ENCODE assay signal across 8 mouse cellular contexts in the genomic region with DNA sequence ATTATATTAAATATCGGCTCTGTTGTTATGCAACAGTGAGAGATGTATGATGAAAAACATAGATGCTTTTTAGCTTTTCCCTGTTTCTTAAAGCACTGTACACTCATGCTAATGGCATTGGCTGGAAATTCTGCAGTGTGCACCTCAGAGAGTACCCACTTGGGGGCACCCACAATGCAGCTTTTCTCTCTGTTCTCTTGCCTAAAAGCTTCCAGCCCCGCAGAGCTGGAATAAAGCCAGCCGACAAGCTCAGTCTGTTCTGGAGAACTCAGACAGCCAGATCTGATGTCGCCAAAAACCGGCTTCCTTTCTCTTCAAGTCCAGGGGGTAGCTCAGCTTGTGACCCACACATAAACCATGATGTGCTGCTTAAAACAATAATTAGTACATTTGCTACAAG. TPM values are rescaled to one million over a fixed set of nuclear protein-coding genes. Genes with fewer than 3 reads are reported as not detected.
DNase-seq lines count a peak whose midpoint lies in the region; ATAC-seq and TF ChIP-seq lines count a peak whose summit lies in the region.

No protein-coding gene starts in this region.

- TF ChIP-seq CTCF in heart, adult 2 months (IDR thresholded peaks at IDR 0.05): peak; percentile 33
- TF ChIP-seq CTCF in kidney, adult 2 months (conservative IDR thresholded peaks at IDR 0.05; ENCODE audit: insufficient read depth, insufficient read length, low read depth, low read length): peak; percentile 67

- H3K4me3 ChIP-seq in heart, adult 2 months: no peak overlapping the region
- H3K4me3 ChIP-seq in kidney, adult 2 months (ENCODE audit: insufficient read depth, low read depth, low read length): no peak overlapping the region
- no peak overlapping the region for H3K4me3 ChIP-seq in midbrain, embryonic 15.5 days
- no peak overlapping the region for H3K4me3 ChIP-seq in stomach, embryonic 16.5 days (replicated peaks; ENCODE audit: low read length)

- no peak overlapping the region for H3K27ac ChIP-seq in heart, adult 2 months
- H3K27ac ChIP-seq in kidney, adult 2 months (ENCODE audit: insufficient read depth, low read depth, low read length): no peak overlapping the region
- H3K27ac ChIP-seq in midbrain, embryonic 15.5 days: no peak overlapping the region
- H3K27ac ChIP-seq in stomach, embryonic 16.5 days (ENCODE audit: low read length): no peak overlapping the region

- no peaks in the 10 kb centered on the region for H3K36me3 ChIP-seq in heart, adult 2 months (ENCODE audit: control insufficient read depth, insufficient read depth, low read length)
- no peaks in the 10 kb centered on the region for H3K36me3 ChIP-seq in kidney, adult 2 months (ENCODE audit: control insufficient read depth, insufficient read depth, low read length)
- no peaks in the 10 kb centered on the region for H3K36me3 ChIP-seq in midbrain, embryonic 15.5 days (replicated peaks)
- no peaks in the 10 kb centered on the region for H3K36me3 ChIP-seq in stomach, embryonic 16.5 days (ENCODE audit: control insufficient read depth, insufficient read depth, low read length)

- H3K79me2 ChIP-seq in heart, adult 2 months (replicated peaks; ENCODE audit: control insufficient read depth, insufficient read depth, low read length): no peaks in the 10 kb centered on the region

- peak in 1 of 2 experiments; percentile 25 for DNase-seq in heart, adult 2 months
- no peak for DNase-seq in heart, adult 9 months (ENCODE audit: low spot score in 2 of 2)
- peak; percentile 99 for DNase-seq in cerebellum, postnatal 10 days
- peak; percentile 71 to 91 for DNase-seq in frontal cortex, adult 2 months (ENCODE audit: extremely low spot score in 1 of 2, low spot score in 1 of 2)
- peak; percentile 85 for DNase-seq in kidney, adult 2 months
- DNase-seq in left cerebral cortex, postnatal 36 days (ENCODE audit: low spot score in 2 of 2): peak; percentile 72 to 75

- no peak overlapping the region for H3K4me2 ChIP-seq in midbrain, embryonic 15.5 days
- no peak overlapping the region for H3K4me2 ChIP-seq in stomach, embryonic 16.5 days (ENCODE audit: low read depth, low read length)

- no peak overlapping the region for H3K9ac ChIP-seq in heart, adult 2 months (ENCODE audit: low read depth, low read length)
- H3K9ac ChIP-seq in midbrain, embryonic 15.5 days: no peak overlapping the region
- H3K9ac ChIP-seq in stomach, embryonic 16.5 days (ENCODE audit: low read length): no peak overlapping the region

- no peak for TF ChIP-seq POLR2A in heart, adult 2 months (IDR thresholded peaks at IDR 0.05; ENCODE audit: insufficient read depth, low read depth, low read length)
- TF ChIP-seq POLR2A in kidney, adult 2 months (IDR thresholded peaks at IDR 0.05; ENCODE audit: low read depth, low read length): no peak

- peak; percentile 85 for ATAC-seq in midbrain, embryonic 15.5 days (replicated peaks)
- peak; percentile 47; the same call in 1 of the 2 replicates for ATAC-seq in stomach, embryonic 16.5 days (ENCODE audit: insufficient read depth, low FRiP score)

- intact Hi-C loops in heart, adult 2 months (cut with DNase I): no loop called here
- intact Hi-C loops in left cerebral cortex, postnatal 36 days (cut with DNase I): loop anchor here (5.0 kb wide), 1 partner anchor 67 kb away; no protein-coding TSS in a partner anchor

- H3K4me1 ChIP-seq in heart, adult 2 months (ENCODE audit: control insufficient read depth, insufficient read depth, low read length): no peaks in the 10 kb centered on the region
- no peaks in the 10 kb centered on the region for H3K4me1 ChIP-seq in kidney, adult 2 months (ENCODE audit: control insufficient read depth, insufficient read depth, low read length)
- H3K4me1 ChIP-seq in midbrain, embryonic 15.5 days: no peaks in the 10 kb centered on the region
- no peaks in the 10 kb centered on the region for H3K4me1 ChIP-seq in stomach, embryonic 16.5 days (ENCODE audit: control insufficient read depth, insufficient read depth, low read length)

- 17% methylated on average over 5 of the region's 5 CpGs for WGBS in heart, adult 2 months
- 15% methylated on average over 5 of the region's 5 CpGs for WGBS in kidney, adult 2 months
- 16% methylated on average over 5 of the region's 5 CpGs for WGBS in midbrain, embryonic 15.5 days
- WGBS in stomach, embryonic 16.5 days: 15% methylated on average over 5 of the region's 5 CpGs

- no peaks in the 10 kb centered on the region for H3K9me3 ChIP-seq in midbrain, embryonic 15.5 days
- H3K9me3 ChIP-seq in stomach, embryonic 16.5 days (replicated peaks; ENCODE audit: control insufficient read depth, low read length): no peaks in the 10 kb centered on the region

- no peak for TF ChIP-seq EP300 in heart, adult 2 months (IDR thresholded peaks at IDR 0.05; ENCODE audit: insufficient read depth, low read depth, low read length)

- H3K27me3 ChIP-seq in heart, adult 2 months (ENCODE audit: control insufficient read depth, insufficient read depth, low read length): 0 out of 2 replicates have a peak, but pooled peaks cover 1% of the 10 kb centered on the region
- no peaks in the 10 kb centered on the region for H3K27me3 ChIP-seq in kidney, adult 2 months (replicated peaks; ENCODE audit: control insufficient read depth, insufficient read depth, low read length)
- no peaks in the 10 kb centered on the region for H3K27me3 ChIP-seq in midbrain, embryonic 15.5 days (replicated peaks)
- H3K27me3 ChIP-seq in stomach, embryonic 16.5 days (ENCODE audit: control insufficient read depth, insufficient read depth, low read length): no peaks in the 10 kb centered on the region

RNA-seq across cellular contexts. Expression of gene Atp5g3, which starts 14.0 kb away (rescaled TPM):
- total RNA-seq in heart, adult 2 months (2021): 1,000 to 10,000 TPM; 3,018 to 3,425 TPM
- polyA plus RNA-seq in heart, adult 2 months (2012; rRNA removed): 2,742 and 4,242 TPM in 2 replicates
- 714 and 718 TPM in 2 replicates for polyA plus RNA-seq in frontal cortex, adult 2 months (2012; rRNA removed)
- 1,531 and 1,803 TPM in 2 replicates for polyA plus RNA-seq in kidney, adult 2 months (2012; rRNA removed)
- 100 to 1,000 TPM; 501 to 523 TPM for total RNA-seq in left cerebral cortex, postnatal 36 days (2021)
- 968 and 1,008 TPM in 2 replicates for polyA plus RNA-seq in midbrain, embryonic 15.5 days (2015; fragmentation: Nextera tagmentation; extraction: Ambion mirVana)
- polyA plus RNA-seq in stomach, embryonic 16.5 days (2015; fragmentation: Nextera tagmentation; extraction: Ambion mirVana): 1,111 and 1,187 TPM in 2 replicates

RNA-seq across cellular contexts. Expression of gene Atf2, which starts 32.6 kb away (rescaled TPM):
- total RNA-seq in heart, adult 2 months (2021): 10 to 100 TPM; 39.9 to 46.0 TPM
- polyA plus RNA-seq in heart, adult 2 months (2012; rRNA removed): 10.4 and 17.6 TPM in 2 replicates
- 54.5 and 56.0 TPM in 2 replicates for polyA plus RNA-seq in frontal cortex, adult 2 months (2012; rRNA removed)
- 17.1 and 22.0 TPM in 2 replicates for polyA plus RNA-seq in kidney, adult 2 months (2012; rRNA removed)
- total RNA-seq in left cerebral cortex, postnatal 36 days (2021): 100 to 1,000 TPM; 157 to 161 TPM
- polyA plus RNA-seq in midbrain, embryonic 15.5 days (2015; fragmentation: Nextera tagmentation; extraction: Ambion mirVana): 115 and 119 TPM in 2 replicates
- 60.2 and 65.4 TPM in 2 replicates for polyA plus RNA-seq in stomach, embryonic 16.5 days (2015; fragmentation: Nextera tagmentation; extraction: Ambion mirVana)

Comparison
In these comparisons a context has a peak if more than half of its experiments do, and no peak if none do; other contexts are left out.
1. DNase-seq: peak in cerebellum, postnatal 10 days (2 of 2), frontal cortex, adult 2 months (2 of 2), kidney, adult 2 months (single experiment) and left cerebral cortex, postnatal 36 days (2 of 2); none in heart, adult 9 months (0 of 2).